18 mouse cellular contexts compared by ENCODE assay signal in the genomic region with DNA sequence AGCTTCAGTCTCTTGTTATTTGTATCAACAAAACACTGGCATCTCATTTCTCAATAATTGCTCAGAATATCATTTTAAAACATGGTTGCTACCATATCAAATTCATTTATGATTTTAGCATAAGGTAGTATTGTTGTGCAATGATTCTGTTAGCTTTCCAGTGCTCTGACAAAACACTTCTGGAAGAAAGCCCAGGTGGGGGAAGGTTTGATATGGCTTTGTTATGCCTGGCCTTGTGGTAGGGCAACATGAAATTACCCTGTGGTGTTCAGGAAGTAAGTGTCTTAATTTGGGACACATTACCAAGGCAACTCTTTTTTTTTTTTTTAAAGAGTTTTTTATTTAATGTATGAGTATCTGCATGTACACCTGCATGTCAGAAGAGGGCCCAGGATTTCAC. TPM values are rescaled to one million over a fixed set of nuclear protein-coding genes. Genes with fewer than 3 reads are reported as not detected.
DNase-seq lines count a peak whose midpoint lies in the region; TF ChIP-seq lines count a peak whose summit lies in the region.
"Had no signal": no experiment of that assay in that cellular context is flagged by ENCODE, and none has a peak within 500 bp of the region (broad histone marks: within the 10 kb centered on the region; RNA-seq: fewer than 3 reads in every experiment).

No protein-coding gene starts in this region.

- H3K27ac ChIP-seq in liver, adult 2 months (replicated peaks; ENCODE audit: insufficient read depth, low read depth, low read length) = no peak overlapping the region
- H3K27ac ChIP-seq: embryonic facial prominence, embryonic 15.5 days; forebrain, embryonic 15.5 days had no signal

- H3K9ac ChIP-seq in liver, adult 2 months (ENCODE audit: low read depth, low read length) = no peak overlapping the region
- H3K9ac ChIP-seq: embryonic facial prominence, embryonic 15.5 days; forebrain, embryonic 15.5 days; heart, embryonic 12.5 days had no signal

- DNase-seq in adrenal gland, postnatal 10 days = peak; percentile 61
- no peak for DNase-seq in adrenal gland, adult 8-10 months
- peak; percentile 66 for DNase-seq in liver, adult 2 months (ENCODE audit: extremely low read depth, low read depth, low spot score)
- DNase-seq in liver (no peak), 416B (ENCODE audit: low read depth) (peak; percentile 66)
- peak; percentile 44 for DNase-seq in gonadal fat pad, adult 2 months (ENCODE audit: low read depth)
- no peak for DNase-seq in right cerebral cortex, postnatal 10 days (ENCODE audit: low spot score in 2 of 2)
- DNase-seq in left cerebral cortex, adult 11 months (ENCODE audit: low spot score) = no peak
- DNase-seq: cerebellum, adult 11 months; cerebellum, adult 8-10 months; cerebellum, postnatal 14 days; embryo, embryonic 11 days; gastrocnemius, postnatal 36 days; kidney, adult 11 months had no signal

- peaks cover 15% of the 10 kb centered on the region for H3K36me3 ChIP-seq in liver, adult 2 months (ENCODE audit: control insufficient read depth, insufficient read depth, low read length)
- H3K36me3 ChIP-seq: embryonic facial prominence, embryonic 15.5 days had no signal

- no peak overlapping the region for H3K4me3 ChIP-seq in liver, adult 2 months (ENCODE audit: insufficient read depth, low read depth, low read length)
- H3K4me3 ChIP-seq: embryonic facial prominence, embryonic 15.5 days; erythroblast, embryonic 14.5 days; forebrain, embryonic 15.5 days; heart, embryonic 12.5 days had no signal

- no peaks in the 10 kb centered on the region for H3K4me1 ChIP-seq in liver, adult 2 months (ENCODE audit: control insufficient read depth, insufficient read depth, low read length)
- H3K4me1 ChIP-seq: embryonic facial prominence, embryonic 15.5 days; forebrain, embryonic 15.5 days; heart, embryonic 12.5 days had no signal

- TF ChIP-seq CTCF in liver, adult 2 months (IDR thresholded peaks at IDR 0.05; ENCODE audit: low read depth, low read length) = no peak

- no peaks in the 10 kb centered on the region for H3K79me2 ChIP-seq in liver, adult 2 months (ENCODE audit: control insufficient read depth, insufficient read depth, low read length)

- H3K27me3 ChIP-seq in liver, adult 2 months (ENCODE audit: control insufficient read depth, insufficient read depth, low read length) = no peaks in the 10 kb centered on the region
- H3K27me3 ChIP-seq: embryonic facial prominence, embryonic 15.5 days; forebrain, embryonic 15.5 days; heart, embryonic 12.5 days had no signal

- TF ChIP-seq POLR2A in liver, adult 2 months (IDR thresholded peaks at IDR 0.05; ENCODE audit: extremely low read depth, insufficient read depth, low read length) = no peak

RNA-seq across cellular contexts. Expression of gene Utp14b, which starts 52.2 kb away (rescaled TPM):
- total RNA-seq in adrenal gland, postnatal 10 days (2021) = 1 to 10 TPM; 3.7 to 4.4 TPM
- total RNA-seq in adrenal gland, adult 8-10 months (2022) = 1 to 10 TPM; 4.0 to 8.7 (median 5.4) TPM
- 5.1 and 7.5 TPM in 2 replicates for total RNA-seq in liver, adult 2 months (2014; rRNA removed)
- 0.47 and 1.2 TPM in 2 replicates for polyA plus RNA-seq in liver, adult 2 months (2012; rRNA removed)
- polyA plus RNA-seq in gonadal fat pad, adult 2 months (2012; rRNA removed) = 0.54 and 1.1 TPM in 2 replicates

RNA-seq across cellular contexts. Expression of gene Acsl3, which starts 52.4 kb away (rescaled TPM):
- 10 to 100 TPM; 14.7 to 19.8 TPM for total RNA-seq in adrenal gland, postnatal 10 days (2021)
- total RNA-seq in adrenal gland, adult 8-10 months (2022) = 10 to 100 TPM; 28.5 to 36.8 (median 34.4) TPM
- total RNA-seq in liver, adult 2 months (2014; rRNA removed) = 33.6 and 39.0 TPM in 2 replicates
- 4.8 and 5.3 TPM in 2 replicates for polyA plus RNA-seq in liver, adult 2 months (2012; rRNA removed)
- polyA plus RNA-seq in gonadal fat pad, adult 2 months (2012; rRNA removed) = 11.1 and 22.0 TPM in 2 replicates

Comparison
In these comparisons a context has a peak if more than half of its experiments do, and no peak if none do; other contexts are left out.
1. DNase-seq: peak in adrenal gland, postnatal 10 days (single experiment), liver, adult 2 months (single experiment), 416B (single experiment) and gonadal fat pad, adult 2 months (single experiment); none in adrenal gland, adult 8-10 months (single experiment), liver (single experiment), right cerebral cortex, postnatal 10 days (0 of 2) and left cerebral cortex, adult 11 months (single experiment).